Mouse (Mus musculus) cerebellum, adult (tissue): Measurements from ENCODE around the gene Rcn2.
"Not testable (repeated sequence)": the region's sequence is repeated elsewhere in the genome, so short reads cannot be mapped to it uniquely, and the experiment has no call there.

Experiments used
- ATAC-seq: cut with Nextera tagmentation; 2 replicates; pipeline ENCODE4 v1.9.2; 2017; ENCODE audit warnings: mild to moderate bottlenecking, moderate library complexity, mixed read lengths; ENCODE audit not compliant: insufficient number of reproducible peaks, low FRiP score, low TSS enrichment

Rcn2 gene

GRCm38 (mm10) chr9:56041372-56042180 is at the start of gene Rcn2:
Gene Rcn2, plus strand, starts transcription at chr9:56041845.
- ATAC-seq = peak; percentile 98

- not testable (repeated sequence) for ATAC-seq
Measured at GRCm38 (mm10) chr9:56004679-56005078, 37.0 kb upstream of the Rcn2 start.

- ATAC-seq = no peak
Measured at GRCm38 (mm10) chr9:56010450-56010849, 31.2 kb upstream of the Rcn2 start, which contains the start of gene 4930563M21Rik. Gene 4930563M21Rik, minus strand, starts transcription at chr9:56010550.

- ATAC-seq = no peak
Measured at GRCm38 (mm10) chr9:56024772-56025171, 16.9 kb upstream of the Rcn2 start.

- ATAC-seq = no peak
Measured at GRCm38 (mm10) chr9:56027292-56027691, 14.4 kb upstream of the Rcn2 start.

GRCm38 (mm10) chr9:56032219-56032618 is 9.4 kb upstream of the Rcn2 start:
- no peak for ATAC-seq

- no peak for ATAC-seq
Measured at GRCm38 (mm10) chr9:56042181-56042621, 556 bp downstream of the Rcn2 start.

GRCm38 (mm10) chr9:56053796-56054195 is 12.2 kb downstream of the Rcn2 start:
- no peak for ATAC-seq

- ATAC-seq = no peak
Measured at GRCm38 (mm10) chr9:56056147-56056546, 14.5 kb downstream of the Rcn2 start.

- no peak for ATAC-seq
Measured at GRCm38 (mm10) chr9:56062336-56062735, 20.7 kb downstream of the Rcn2 start.

- no peak for ATAC-seq
Measured at GRCm38 (mm10) chr9:56065011-56065410, 23.4 kb downstream of the Rcn2 start.

GRCm38 (mm10) chr9:56067964-56068363 is 26.3 kb downstream of the Rcn2 start:
- ATAC-seq = no peak

- ATAC-seq = no peak
Measured at GRCm38 (mm10) chr9:56068630-56069029, 27.0 kb downstream of the Rcn2 start.

GRCm38 (mm10) chr9:56072861-56073260 is 31.2 kb downstream of the Rcn2 start:
- ATAC-seq = no peak

GRCm38 (mm10) chr9:56074863-56075262 is 33.2 kb downstream of the Rcn2 start:
- 0 out of 2 replicates have a peak, but pooled peaks have one; percentile 15 for ATAC-seq

- ATAC-seq = no peak
Measured at GRCm38 (mm10) chr9:56075264-56075663, 33.6 kb downstream of the Rcn2 start.

- ATAC-seq = no peak
Measured at GRCm38 (mm10) chr9:56075901-56076620, 34.4 kb downstream of the Rcn2 start.

- no peak for ATAC-seq
Measured at GRCm38 (mm10) chr9:56079587-56079986, 37.9 kb downstream of the Rcn2 start.

- ATAC-seq = no peak
Measured at GRCm38 (mm10) chr9:56086524-56086923, 44.9 kb downstream of the Rcn2 start.

GRCm38 (mm10) chr9:56089778-56090520 is 48.3 kb downstream of the Rcn2 start, which contains the start of gene Pstpip1:
Gene Pstpip1, plus strand, starts transcription at chr9:56089962.
- no peak for ATAC-seq
